Mouse (Mus musculus) T-helper 1 cell (primary cell): ENCODE measurements around the gene Erich3.
"Not testable (repeated sequence)": the region's sequence is repeated elsewhere in the genome, so short reads cannot be mapped to it uniquely, and the experiment has no call there.

ENCODE experiments used
- in situ Hi-C: fragments of 300-600 bp; cut with MboI, MseI; formaldehyde crosslinking; loops from one replicate; pipeline ENCODE4 v1.15.1; 2025; ENCODE audit warnings: high pct_unique_total_duplicates

Erich3 gene

GRCm38 (mm10) chr3:154663545-154663944 lies at the start of gene Erich3:
TSS of gene Erich3 (plus strand) at chr3:154663859.
- in situ Hi-C loops, result loop anchor here (25.0 kb wide), 1 partner anchor 1674 kb away; no protein-coding TSS in a partner anchor

GRCm38 (mm10) chr3:154614771-154615170 lies 48.9 kb upstream of the Erich3 start:
- in situ Hi-C loops, result no loop called here

DNA sequence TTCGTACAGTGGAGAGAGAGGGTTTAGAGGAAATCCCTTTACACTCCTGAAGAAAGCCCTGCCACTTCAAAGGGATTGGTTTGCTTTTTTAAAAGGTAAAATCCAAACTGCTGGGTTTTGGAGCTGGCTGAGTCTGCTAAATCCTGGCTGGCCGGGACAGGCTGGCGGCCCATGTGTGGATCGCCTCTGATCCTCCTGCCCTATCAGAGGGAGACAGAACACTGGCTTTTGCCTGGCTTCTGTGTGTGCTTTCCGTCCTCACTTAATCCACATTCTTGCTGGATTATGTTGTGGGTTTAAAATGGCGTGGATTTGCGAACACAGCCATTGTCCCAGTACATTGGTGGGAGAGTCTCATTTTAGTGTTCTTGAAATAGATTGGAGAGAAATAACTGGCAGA lies 48.4 kb upstream of the Erich3 start:
- in situ Hi-C loops, result no loop called here

- in situ Hi-C loops, result no loop called here
Observed at GRCm38 (mm10) chr3:154616106-154616505, 47.6 kb upstream of the Erich3 start.

- in situ Hi-C loops, result no loop called here
Observed at GRCm38 (mm10) chr3:154628284-154628683, 35.4 kb upstream of the Erich3 start.

DNA sequence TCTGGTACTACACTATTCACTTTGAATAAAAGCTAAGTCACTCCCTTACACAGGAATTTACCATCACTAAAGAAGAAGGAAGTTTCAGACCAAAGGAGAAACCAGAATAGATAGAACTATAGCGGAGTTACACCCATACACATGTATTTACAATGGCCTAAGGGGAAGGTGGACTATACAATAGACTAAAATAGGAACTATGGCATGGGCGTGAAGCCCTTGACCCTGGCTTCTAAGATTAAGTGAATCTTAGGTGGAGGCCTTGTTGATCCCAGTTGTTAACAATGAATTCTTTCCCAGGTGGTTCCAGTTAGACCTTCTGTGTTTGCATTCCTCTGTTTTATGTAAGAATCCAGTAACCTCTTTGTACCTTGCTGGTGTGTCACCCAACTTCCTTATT lies 32.4 kb upstream of the Erich3 start:
- in situ Hi-C loops, result not testable (repeated sequence)

DNA sequence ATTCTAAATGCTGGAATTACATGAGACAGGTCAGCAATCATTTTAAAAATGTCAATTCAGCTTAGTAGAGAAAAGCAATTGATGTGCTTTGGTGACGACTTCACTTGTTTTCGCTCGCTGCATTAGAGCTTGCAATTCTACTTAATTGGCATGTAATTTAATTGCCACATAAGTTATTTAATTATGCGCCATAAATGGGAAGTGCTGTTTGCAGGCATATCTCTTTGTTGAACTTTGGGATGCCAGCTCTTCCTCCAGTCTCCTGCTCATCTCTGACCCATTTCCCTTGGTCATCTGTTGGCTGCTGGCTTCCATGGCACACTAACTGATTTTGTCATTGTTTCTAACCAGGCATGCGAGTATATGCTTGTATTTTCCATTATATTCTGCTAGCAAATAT lies 30.6 kb upstream of the Erich3 start:
- in situ Hi-C loops, result no loop called here

- in situ Hi-C loops, result no loop called here
Observed at GRCm38 (mm10) chr3:154646638-154647442, 16.8 kb upstream of the Erich3 start.

DNA sequence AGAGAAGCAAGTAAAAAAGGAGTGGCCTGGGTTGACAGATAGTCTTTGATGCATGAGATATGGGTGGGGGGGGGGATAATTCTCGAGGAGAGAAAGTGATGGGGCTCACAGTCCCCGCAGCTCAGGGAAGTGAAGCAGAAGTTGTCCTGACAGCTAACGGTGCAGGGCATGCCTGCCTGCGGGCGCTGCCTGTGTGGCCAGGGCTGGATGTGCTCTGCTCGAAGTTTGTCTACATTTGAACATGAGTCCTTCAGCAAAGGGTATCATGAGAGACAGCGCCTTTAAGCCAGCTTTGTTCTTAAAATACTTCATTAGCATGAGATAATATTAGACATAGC lies 16.2 kb upstream of the Erich3 start:
- in situ Hi-C loops, result no loop called here

DNA sequence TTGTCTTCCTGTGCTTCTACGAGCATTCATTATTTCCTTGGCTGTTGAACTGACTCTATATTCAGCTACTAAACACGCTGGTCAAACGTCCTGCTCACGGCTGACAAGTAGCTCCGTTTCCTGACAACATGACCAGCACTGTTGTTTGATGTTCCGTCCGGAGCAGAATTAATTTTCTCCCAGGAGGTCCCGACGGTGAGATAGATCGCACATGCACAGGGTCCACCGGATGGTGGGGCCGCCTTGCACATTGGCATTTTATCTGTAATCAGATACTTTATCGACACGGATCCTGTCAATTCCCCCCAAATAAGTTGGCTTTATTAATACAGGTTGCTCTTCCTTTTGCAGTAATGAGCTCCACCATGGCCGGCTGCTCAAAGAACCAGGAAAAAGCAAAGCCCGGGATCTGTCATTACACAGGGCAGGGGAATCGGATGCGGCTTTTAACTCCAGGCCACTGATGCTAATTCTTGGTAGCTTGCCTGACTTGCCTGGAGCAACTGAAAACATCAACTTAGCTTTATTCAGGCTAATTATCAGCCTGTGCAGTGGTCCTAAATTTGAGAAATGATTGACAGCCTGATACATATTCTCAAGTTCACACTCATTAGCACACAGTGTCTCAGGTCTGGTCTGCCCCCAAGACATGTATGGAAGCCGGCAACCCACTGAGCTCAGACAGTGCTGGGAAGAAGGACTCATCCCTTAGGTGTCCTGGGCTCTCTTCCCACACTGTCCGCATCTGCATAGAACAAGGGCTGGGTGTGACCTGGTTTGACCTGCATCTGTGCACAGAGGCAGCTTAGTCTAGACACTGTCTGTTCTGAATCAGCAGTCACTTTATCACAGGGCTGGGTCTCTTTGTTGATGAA lies 14.0 kb upstream of the Erich3 start:
- in situ Hi-C loops, result loop anchor here (25.0 kb wide), 1 partner anchor 1688 kb away; no protein-coding TSS in a partner anchor

DNA sequence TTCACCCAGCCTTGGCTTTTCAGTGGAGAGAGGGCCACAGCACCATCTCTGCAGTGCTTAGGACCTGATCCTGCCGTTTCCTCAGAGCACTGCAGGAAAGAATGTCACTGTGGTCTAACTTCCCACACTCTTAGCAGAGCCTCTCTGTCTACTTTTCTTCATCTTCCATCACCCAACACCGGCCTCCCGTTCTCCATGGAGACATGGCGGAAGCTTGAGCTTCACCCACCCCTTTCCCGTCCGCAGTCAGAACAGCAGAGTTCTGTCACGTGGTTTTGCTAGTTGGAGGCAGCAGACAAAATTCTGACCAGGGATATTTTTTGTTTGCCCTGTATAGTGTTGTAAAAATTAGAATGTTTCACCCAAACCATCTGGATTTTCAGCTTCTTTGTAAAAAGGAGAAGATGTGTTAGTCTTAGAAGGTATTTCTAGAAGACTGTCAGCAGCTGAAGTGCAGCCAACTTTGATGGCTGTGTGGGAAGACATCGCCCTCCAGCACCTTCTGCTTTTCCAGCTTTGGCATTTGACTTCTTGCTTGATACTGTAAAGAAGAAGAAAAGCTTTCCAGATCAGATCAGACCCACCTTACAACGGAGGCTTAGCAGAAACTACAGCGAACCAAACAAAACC lies 12.4 kb upstream of the Erich3 start:
- in situ Hi-C loops, result loop anchor here (25.0 kb wide), 1 partner anchor 1686 kb away; no protein-coding TSS in a partner anchor

GRCm38 (mm10) chr3:154652581-154653420 lies 10.9 kb upstream of the Erich3 start:
- in situ Hi-C loops, result loop anchor here (25.0 kb wide), 1 partner anchor 1684 kb away; no protein-coding TSS in a partner anchor

GRCm38 (mm10) chr3:154653454-154653853 lies 10.2 kb upstream of the Erich3 start:
- in situ Hi-C loops, result loop anchor here (25.0 kb wide), 1 partner anchor 1684 kb away; no protein-coding TSS in a partner anchor

DNA sequence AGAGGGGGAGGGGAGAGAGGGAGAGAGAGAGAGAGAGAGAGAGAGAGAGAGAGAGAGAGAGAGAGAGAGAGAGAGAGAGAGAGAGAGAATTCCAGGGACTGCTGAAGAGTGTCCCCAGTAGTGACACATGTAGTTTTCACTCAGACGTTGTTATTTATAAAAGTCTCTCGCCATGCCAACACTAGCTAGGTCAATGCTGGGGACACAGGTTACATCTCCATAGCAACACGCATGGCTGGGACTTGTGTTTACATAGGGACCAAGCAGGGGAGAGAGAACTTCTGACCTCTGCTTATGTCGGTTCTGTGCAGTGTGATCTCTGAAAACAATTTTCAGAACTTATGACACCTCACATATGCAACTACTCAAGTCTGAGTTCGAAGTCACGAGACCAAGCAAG lies 9.4 kb upstream of the Erich3 start:
- in situ Hi-C loops, result loop anchor here (25.0 kb wide), 1 partner anchor 1683 kb away; no protein-coding TSS in a partner anchor

DNA sequence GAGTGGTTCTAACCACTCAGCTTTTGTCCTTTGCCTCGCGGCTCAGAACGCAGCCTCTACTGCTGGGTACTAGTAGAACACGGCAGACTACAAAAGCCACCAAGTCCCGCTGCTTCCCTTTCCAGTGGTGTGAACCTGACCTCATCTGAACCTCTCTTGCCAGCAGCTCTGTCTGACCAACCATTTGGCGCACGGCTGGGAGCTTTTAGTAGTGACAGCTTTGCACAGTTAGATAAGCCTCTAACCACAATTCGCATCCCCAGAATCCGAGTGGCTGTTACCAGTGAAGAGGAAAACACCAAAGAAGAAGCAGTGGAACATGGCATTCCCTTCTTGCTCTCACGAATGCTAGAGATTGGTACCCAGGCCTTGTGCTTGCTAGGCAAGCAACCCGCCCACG lies 8.8 kb upstream of the Erich3 start:
- in situ Hi-C loops, result loop anchor here (25.0 kb wide), 1 partner anchor 1682 kb away; no protein-coding TSS in a partner anchor

- in situ Hi-C loops, result loop anchor here (25.0 kb wide), 1 partner anchor 1682 kb away; no protein-coding TSS in a partner anchor
Observed at GRCm38 (mm10) chr3:154655711-154656110, 7.9 kb upstream of the Erich3 start.

- in situ Hi-C loops, result loop anchor here (25.0 kb wide), 1 partner anchor 1673 kb away; no protein-coding TSS in a partner anchor
Observed at GRCm38 (mm10) chr3:154663976-154664581, 420 bp downstream of the Erich3 start.

DNA sequence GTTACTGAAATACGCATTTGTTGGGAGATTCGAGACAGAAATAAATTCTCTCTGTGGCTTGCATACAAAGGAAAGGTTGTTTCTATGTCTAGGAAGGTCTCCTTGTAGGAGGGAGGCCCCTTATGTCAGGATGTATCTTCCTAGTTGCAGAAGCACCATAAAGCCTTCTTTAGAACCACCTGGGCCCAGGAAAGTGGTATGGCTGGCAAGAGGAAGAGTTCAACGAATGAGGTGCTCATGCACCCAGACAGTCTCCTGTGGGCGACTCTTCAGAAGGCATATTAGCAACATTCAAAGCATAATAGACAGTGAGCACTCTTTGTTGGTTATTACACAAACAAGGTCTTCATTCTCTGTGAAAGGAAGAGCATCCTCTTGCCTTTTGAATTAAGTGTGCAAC lies 977 bp downstream of the Erich3 start:
- in situ Hi-C loops, result loop anchor here (25.0 kb wide), 1 partner anchor 1673 kb away; no protein-coding TSS in a partner anchor

DNA sequence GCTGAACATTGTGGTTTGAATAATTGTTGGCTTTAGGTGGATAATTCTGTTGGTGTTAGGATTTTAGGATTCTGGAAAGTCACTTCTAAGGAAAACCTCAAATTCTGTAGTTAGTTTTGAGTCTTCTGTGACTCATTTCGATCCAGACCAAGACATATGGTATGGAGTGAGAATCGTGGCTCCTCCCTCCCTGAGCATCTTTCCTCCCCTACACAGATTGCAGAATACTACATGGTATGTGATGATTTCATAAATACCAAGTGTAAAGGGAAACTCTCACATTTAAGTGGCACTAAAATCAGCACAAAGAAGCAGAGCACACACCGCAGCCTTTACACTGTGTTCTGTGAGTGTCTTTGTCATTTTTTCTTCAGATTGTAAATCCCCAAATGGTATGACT lies 4.8 kb downstream of the Erich3 start:
- in situ Hi-C loops, result loop anchor here (25.0 kb wide), 1 partner anchor 1669 kb away; no protein-coding TSS in a partner anchor

- in situ Hi-C loops, result loop anchor here (25.0 kb wide), 1 partner anchor 1667 kb away; no protein-coding TSS in a partner anchor
Observed at GRCm38 (mm10) chr3:154670584-154670983, 6.9 kb downstream of the Erich3 start.
